Mouse (Mus musculus): ENCODE data around the gene Tcf23.

Gene Tcf23

DNA sequence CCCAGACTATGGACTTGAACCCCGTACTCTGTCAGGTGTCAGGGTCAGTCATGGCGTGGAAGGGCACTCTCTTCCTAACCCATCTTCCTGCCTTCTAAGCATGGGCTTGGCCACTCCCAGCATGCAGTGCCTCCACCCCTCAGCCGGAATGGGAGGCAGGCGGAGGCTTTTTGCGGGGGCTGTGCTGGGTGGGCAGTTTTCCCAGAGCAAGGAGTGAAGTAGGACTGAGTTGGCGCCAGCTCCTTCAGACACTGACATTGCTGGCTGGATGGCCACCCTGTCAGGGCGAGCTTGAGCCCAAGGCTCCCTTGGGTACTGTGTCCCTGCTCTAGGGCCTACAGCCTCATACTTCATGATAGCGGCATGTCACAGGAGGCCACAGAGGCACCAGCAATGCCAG, at the start of gene Tcf23:
Gene Tcf23, plus strand, starts transcription at position 247 of the 400 bp plus-strand sequence.
- DNase-seq (ENCODE audit: low spot score in 2 of 2) = no peak

DNA sequence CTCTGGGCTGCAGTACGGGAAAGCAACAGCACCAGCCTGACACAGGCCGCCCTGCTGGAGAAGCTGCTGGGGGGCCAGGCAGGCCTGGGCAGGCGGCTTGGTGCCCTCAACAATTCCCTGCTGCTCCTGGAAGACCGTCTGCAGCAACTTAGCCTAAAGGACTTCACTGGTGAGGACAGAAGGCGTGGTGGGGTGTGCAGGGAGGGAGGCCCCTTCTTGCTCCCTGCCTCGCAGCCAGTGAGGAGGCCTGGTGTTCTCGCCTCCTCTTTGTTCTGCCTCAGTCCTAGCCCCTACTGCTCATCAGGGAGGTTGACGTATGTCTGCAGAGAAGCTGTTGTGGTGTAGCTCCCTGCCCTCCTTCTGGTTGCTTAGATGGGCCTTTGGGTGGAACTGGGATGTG, 49.8 kb upstream of the Tcf23 start:
- no peak for DNase-seq (ENCODE audit: low spot score in 2 of 2)

DNA sequence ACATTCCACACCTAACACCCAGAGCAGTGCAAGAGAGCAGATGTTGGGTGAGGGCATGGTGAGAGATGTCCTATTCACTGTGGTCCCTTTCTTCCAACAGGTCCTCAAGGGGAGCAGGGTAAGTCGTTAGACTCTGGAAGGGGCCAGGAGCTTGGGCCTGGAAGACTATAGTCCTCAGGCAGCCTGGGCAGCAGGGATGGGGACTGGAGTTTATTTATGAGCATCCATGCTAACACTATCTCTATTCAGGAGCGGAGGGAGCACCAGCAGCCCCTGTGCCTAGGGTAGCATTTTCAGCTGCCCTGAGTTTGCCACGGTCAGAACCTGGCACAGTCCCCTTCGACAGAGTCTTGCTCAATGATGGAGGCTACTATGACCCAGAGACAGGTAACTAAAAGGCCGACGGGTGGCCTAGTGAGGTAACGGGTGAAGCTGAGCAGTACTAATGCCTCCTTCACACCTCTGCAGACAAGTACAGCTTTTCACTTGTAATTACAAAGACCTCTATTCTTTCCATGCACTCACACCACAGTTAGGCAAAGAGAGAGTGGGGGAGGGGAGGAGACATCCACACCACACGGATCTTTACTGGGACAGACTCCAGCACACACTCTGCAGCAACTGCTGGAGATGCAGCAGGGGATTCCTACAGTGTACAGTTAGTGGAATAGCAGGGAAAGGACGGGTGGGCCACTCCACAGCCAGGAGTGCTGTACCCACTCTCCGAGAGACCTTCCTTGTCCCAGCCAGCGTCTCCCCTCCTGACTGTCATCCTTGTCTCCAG, 48.4 kb upstream of the Tcf23 start:
- DNase-seq (ENCODE audit: low spot score in 2 of 2) = no peak

DNA sequence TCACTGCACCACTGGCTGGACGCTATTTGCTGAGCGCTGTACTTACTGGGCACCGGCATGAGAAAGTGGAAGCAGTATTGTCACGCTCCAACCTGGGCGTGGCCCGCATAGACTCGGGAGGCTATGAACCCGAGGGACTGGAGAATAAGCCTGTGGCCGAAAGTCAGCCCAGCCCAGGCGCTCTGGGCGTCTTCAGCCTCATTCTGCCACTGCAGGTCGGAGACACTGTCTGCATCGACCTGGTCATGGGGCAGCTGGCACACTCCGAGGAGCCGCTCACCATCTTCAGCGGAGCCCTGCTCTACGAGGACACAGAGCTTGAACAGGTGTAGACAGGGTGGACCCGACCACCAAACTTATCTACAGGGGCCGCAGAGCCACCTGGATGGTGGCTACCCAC, 47.8 kb upstream of the Tcf23 start:
- DNase-seq (ENCODE audit: low spot score in 2 of 2) = peak in 1 of 2 experiments; percentile 26

GRCm38 (mm10) chr5:30921256-30922033, 47.0 kb upstream of the Tcf23 start, which contains the start of gene Khk:
Khk (plus strand) TSS chr5:30921431.
- DNase-seq (ENCODE audit: low spot score in 2 of 2) = peak; percentile 93 to 97

DNA sequence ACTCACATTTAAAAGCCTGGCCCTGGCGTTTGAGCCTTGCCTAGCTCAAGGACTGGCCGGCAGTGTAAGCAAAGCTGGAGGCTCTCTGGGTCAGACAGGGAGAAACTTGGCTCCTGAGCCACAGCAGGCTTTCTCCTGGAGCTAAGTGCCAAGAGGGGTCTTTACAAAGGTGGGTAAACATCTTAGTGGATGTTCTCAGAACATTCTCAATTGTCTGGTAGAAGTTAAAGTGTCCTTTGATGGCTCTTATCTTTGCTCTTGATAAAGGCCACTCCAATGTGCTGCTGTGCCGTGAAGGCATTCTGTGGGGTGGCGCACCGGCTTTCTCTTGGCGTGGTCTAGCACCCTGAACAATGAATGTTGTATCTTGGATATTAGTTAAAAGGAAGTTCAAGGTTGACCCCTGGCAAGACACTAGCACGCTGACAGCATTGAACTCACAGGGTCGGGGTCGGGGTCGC, 45.9 kb upstream of the Tcf23 start:
- no peak for DNase-seq (ENCODE audit: low spot score in 2 of 2)

GRCm38 (mm10) chr5:30923119-30923518, 45.3 kb upstream of the Tcf23 start:
- no peak for DNase-seq (ENCODE audit: low spot score in 2 of 2)

DNA sequence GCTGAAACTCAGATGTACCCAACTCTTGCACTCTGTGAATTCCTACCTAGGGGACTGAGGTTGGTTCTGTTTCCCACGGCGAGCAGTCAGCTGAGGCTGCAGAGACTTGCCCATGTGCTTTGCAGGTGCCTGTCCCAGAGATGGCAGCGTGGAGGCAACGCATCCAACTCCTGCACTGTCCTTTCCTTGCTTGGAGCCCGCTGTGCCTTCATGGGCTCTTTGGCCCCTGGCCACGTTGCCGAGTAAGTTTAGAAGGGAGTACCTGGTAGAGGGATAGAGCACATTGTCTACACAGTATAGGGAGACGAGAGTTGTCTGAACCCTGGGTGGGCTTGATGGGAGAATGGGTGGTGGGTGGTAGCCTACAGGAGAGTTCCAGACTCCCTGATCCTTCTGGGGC, 43.8 kb upstream of the Tcf23 start:
- no peak for DNase-seq (ENCODE audit: low spot score in 2 of 2)

DNA sequence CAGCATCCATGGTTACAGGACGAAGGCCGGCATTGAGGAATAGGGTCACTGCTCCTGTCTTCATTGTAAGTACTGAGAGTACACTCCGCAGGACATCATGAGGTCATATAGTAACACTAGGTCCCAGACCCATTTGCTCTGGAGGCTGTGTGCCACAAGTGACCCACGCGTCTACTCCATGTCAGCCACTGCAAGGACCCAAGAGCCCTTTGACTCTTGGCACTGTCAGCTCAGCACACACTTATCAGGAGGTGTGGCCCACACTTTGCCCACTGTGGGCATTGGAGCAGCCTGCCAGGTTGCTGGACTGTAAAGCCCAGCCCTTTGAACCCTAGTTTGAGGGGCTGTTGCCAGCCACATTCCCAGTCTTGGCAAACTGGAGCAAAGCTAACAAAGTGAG, 43.2 kb upstream of the Tcf23 start:
- no peak for DNase-seq (ENCODE audit: low spot score in 2 of 2)

GRCm38 (mm10) chr5:30926073-30926472, 42.4 kb upstream of the Tcf23 start:
- DNase-seq (ENCODE audit: low spot score in 2 of 2) = no peak

DNA sequence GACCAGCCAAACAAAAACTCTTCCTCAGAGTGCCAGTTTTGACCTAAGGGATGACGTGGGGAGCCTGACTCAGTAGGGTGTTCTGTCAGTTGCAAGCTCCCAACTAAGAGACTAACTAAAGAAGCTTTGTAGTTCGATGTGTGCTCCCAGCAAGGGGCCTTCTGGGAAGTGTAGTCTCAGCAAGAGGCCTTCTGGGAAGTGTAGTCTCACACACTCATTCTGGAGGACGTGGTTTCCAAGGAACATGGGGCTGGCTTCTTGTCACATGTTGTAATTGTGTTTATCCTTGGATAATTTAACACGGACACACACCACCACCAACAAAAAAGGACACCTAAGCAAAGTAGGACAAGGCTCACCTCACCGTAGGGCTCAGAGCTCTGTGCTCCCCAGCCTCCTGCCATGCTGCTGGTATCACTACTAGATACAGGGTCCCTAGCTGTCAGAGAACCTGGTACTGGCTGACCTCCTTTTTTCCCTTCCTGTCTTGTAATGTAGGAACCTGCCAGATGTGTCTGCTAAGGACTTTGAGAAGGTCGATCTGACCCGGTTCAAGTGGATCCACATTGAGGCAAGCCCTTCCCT, 40.4 kb upstream of the Tcf23 start:
- no peak for DNase-seq (ENCODE audit: low spot score in 2 of 2)

DNA sequence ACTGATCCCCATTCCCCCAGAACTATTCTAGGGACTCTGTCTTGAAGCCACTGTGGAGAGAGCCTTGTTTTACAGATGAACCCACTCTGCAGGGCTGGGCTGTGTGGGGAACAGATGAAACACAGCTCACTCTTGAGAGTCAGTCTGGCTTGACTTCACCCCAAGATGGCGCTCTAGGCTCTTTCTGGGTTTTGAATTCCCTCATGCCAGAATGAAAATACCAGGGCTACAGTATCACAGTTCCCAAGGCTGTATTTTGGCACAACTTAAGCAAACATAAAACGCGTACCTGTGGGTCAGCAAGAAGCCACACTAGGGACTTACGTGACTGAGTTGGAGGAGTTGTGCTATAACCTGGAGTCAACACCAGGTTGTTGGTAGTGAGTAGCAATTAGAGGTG, 38.3 kb upstream of the Tcf23 start:
- peak in 1 of 2 experiments; percentile 76 for DNase-seq (ENCODE audit: low spot score in 2 of 2)

GRCm38 (mm10) chr5:30930846-30931245, 37.6 kb upstream of the Tcf23 start:
- DNase-seq (ENCODE audit: low spot score in 2 of 2) = no peak

GRCm38 (mm10) chr5:30931378-30931777, 37.1 kb upstream of the Tcf23 start:
- no peak for DNase-seq (ENCODE audit: low spot score in 2 of 2)

DNA sequence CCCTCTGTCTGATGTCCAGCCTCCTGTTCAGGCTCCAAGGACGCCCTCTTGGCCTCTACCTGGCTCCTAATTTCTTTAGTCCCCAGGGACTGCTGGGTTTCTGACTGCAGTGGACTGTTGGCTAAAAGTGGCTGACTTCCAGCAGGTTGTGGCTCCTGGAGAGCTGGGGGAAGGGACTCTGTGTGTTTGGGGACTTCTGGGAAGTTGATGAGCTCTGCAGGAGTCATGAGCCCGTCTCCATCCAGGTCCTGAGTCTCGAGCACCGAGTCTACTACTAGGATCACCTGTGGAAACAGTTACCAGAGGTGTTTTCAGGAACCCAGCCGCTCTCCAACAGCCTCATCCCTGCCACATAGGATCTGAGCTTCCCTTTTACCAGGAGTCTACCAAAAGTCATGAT, 34.8 kb upstream of the Tcf23 start:
- DNase-seq (ENCODE audit: low spot score in 2 of 2) = no peak

DNA sequence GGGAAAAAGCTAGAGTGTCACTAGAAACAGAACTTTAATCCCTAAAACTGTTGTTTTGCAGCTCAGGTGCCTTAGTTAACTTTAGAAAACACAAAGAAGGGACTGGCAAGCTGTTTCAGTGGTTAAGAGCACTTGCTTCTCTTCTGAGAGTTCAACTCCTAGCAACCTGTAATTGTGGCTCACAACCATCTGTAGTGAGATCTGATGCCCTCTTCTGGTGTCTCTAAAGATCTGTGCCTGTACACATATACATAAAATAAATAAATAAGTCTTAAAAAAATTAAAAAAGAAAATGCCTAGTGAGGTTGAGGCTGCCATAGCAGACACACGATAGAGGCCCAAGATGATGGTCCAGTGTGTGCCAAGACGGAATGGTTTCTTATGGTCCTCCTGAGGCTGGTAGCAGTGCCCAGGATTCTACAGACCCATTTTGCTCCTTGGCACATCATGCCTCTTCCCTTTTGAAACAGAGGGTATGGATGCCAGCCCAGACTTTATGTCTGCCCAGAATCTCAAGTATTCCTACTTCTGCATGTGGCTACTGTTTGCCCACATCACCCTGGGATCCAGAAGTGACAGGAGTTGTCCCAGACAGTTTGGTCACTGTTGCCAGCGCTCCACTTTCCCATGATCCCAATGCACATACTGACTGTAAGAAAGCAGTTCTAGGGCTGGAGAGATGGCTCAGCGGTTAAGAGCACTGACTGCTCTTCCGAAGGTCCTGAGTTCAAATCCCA, 33.6 kb upstream of the Tcf23 start:
- DNase-seq (ENCODE audit: low spot score in 2 of 2) = no peak

DNA sequence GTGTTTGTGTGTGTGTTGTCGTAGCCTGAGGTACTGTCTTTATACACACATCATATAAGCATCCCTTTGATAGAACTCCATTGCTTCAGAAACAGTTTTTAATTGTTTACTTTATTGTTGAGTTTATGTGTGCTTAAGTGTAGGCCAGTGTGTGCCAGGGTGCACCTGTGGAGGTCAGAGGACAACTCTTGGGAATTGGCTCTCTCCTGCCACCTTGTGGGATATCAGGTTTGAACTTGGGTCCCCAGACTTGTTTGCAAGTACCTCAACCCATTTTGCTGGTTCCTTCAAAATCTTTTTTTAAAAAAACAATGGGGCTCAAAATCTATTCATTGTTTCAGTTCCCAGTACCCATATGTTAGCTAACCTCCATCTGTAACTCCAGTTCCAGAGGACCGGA, 25.5 kb upstream of the Tcf23 start:
- peak in 1 of 2 experiments; percentile 46 for DNase-seq (ENCODE audit: low spot score in 2 of 2)

DNA sequence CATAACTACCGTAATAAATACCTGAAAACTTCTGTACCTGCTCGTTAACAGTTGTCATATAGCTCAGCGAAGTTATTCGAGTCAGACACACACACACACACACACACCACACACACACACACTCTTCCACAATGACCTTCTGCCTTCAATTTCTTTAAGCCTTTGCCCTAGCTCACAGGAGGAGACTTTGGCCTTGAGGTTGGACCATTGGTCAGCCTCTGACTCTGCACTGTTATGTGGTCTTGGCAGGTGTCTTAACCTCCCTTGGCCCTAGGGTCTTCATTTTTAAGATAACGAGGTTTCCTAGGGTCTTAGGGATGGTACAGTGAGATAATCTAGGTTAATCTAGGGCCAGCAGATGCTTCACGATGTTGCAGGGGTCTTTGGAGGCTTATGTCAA, 24.1 kb upstream of the Tcf23 start:
- no peak for DNase-seq (ENCODE audit: low spot score in 2 of 2)

- peak in 1 of 2 experiments; percentile 52 for DNase-seq (ENCODE audit: low spot score in 2 of 2)
Observed at GRCm38 (mm10) chr5:30944956-30945781, 23.3 kb upstream of the Tcf23 start, which contains the start of gene Cgref1. Cgref1 (minus strand) TSS chr5:30945591.

GRCm38 (mm10) chr5:30948620-30949019, 19.8 kb upstream of the Tcf23 start:
- DNase-seq (ENCODE audit: low spot score in 2 of 2) = no peak

Measured in spleen, postnatal 10 days (tissue).